ENCODE assay signal across 10 mouse cellular contexts in the genomic region with DNA sequence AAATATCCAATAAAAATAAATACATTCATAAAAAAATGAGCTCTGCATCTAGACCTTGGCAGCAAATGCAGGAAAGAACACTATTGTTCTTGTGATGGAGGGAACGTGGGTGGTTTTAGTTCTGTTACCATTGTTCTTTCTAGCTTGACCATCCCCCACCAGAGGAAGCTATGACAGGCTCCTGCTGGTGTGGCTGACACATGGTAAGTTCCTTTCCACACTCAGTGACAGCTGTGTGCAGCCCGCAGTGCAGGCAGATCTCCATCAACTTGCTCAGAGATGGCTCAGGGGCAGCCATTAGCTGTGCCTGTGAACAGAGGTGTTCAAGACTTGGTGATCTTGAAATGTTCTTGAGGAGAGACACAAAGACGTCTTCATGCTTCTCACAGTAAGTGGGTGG. TPM values are rescaled to one million over a fixed set of nuclear protein-coding genes. Genes with fewer than 3 reads are reported as not detected.
DNase-seq lines count a peak whose midpoint lies in the region; ATAC-seq and TF ChIP-seq lines count a peak whose summit lies in the region.
"Had no signal": no experiment of that assay in that cellular context is flagged by ENCODE, and none has a peak within 500 bp of the region (broad histone marks: within the 10 kb centered on the region; RNA-seq: fewer than 3 reads in every experiment).

No protein-coding gene starts in this region.

- ATAC-seq in midbrain, embryonic 11.5 days (ENCODE audit: low FRiP score), result peak; percentile 63; the same call in 1 of the 2 replicates
- ATAC-seq in midbrain, postnatal 0 days (ENCODE audit: low FRiP score), result no peak
- peak; percentile 56; the same call in 1 of the 2 replicates for ATAC-seq in monocyte, adult 5-6 weeks (replicated peaks; ENCODE audit: insufficient number of reproducible peaks, low FRiP score, low TSS enrichment, poor library complexity, severe bottlenecking)

- no peak for TF ChIP-seq CTCF in gastrocnemius, adult 2 months (IDR thresholded peaks at IDR 0.05)
- TF ChIP-seq CTCF in midbrain, postnatal 0 days (IDR thresholded peaks at IDR 0.05), result no peak
- no peak for TF ChIP-seq CTCF in layer of hippocampus, adult 2 months (conservative IDR thresholded peaks at IDR 0.05)

- peaks cover 11% of the 10 kb centered on the region for H3K4me1 ChIP-seq in midbrain, embryonic 11.5 days (ENCODE audit: control insufficient read depth, insufficient read depth, low read length)
- H3K4me1 ChIP-seq in midbrain, postnatal 0 days (ENCODE audit: insufficient read depth, low read length), result no peaks in the 10 kb centered on the region

- H3K9me3 ChIP-seq in midbrain, embryonic 11.5 days (ENCODE audit: control insufficient read depth, low read length), result no peaks in the 10 kb centered on the region
- H3K9me3 ChIP-seq in midbrain, postnatal 0 days (ENCODE audit: low read length), result no peaks in the 10 kb centered on the region

- no peak overlapping the region for H3K4me2 ChIP-seq in midbrain, embryonic 11.5 days
- H3K4me2 ChIP-seq in midbrain, postnatal 0 days (ENCODE audit: low read depth, low read length, poor library complexity, severe bottlenecking), result no peak overlapping the region

- WGBS in midbrain, embryonic 11.5 days, result 43% methylated on average over 3 of the region's 3 CpGs
- 42% methylated on average over 3 of the region's 3 CpGs for WGBS in midbrain, postnatal 0 days

- no peaks in the 10 kb centered on the region for H3K27me3 ChIP-seq in midbrain, embryonic 11.5 days (ENCODE audit: control insufficient read depth, insufficient read depth, low read length)
- no peaks in the 10 kb centered on the region for H3K27me3 ChIP-seq in midbrain, postnatal 0 days (ENCODE audit: insufficient read depth, low read length)

- H3K36me3 ChIP-seq in midbrain, embryonic 11.5 days (ENCODE audit: control insufficient read depth, insufficient read depth, low read length), result no peaks in the 10 kb centered on the region
- no peaks in the 10 kb centered on the region for H3K36me3 ChIP-seq in midbrain, postnatal 0 days (ENCODE audit: insufficient read depth, low read length)

- no peak overlapping the region for H3K4me3 ChIP-seq in gastrocnemius, adult 2 months
- no peak overlapping the region for H3K4me3 ChIP-seq in midbrain, embryonic 11.5 days (ENCODE audit: low read depth, low read length)
- H3K4me3 ChIP-seq in midbrain, postnatal 0 days (ENCODE audit: low read depth, low read length), result no peak overlapping the region
- H3K4me3 ChIP-seq in layer of hippocampus, adult 2 months, result no peak overlapping the region

- peak overlapping the region; percentile 43; the same call in 1 of the 2 replicates for H3K27ac ChIP-seq in gastrocnemius, adult 2 months
- no peak overlapping the region for H3K27ac ChIP-seq in midbrain, embryonic 11.5 days (ENCODE audit: low read depth, low read length)
- H3K27ac ChIP-seq in midbrain, postnatal 0 days (ENCODE audit: low read depth, low read length), result no peak overlapping the region
- peak overlapping the region; percentile 69; the same call in 1 of the 2 replicates for H3K27ac ChIP-seq in layer of hippocampus, adult 2 months
- H3K27ac ChIP-seq: macrophage had no signal

- intact Hi-C loops in gastrocnemius, adult 2 months (cut with DNase I), result no loop called here

- no peak for DNase-seq in gastrocnemius, adult 2 months
- no peak for DNase-seq in gastrocnemius, postnatal 10 days
- peak; percentile 64 for DNase-seq in midbrain, embryonic 11.5 days (ENCODE audit: low spot score, missing footprints)
- no peak for DNase-seq in midbrain, postnatal 0 days (ENCODE audit: low spot score)
- peak; percentile 55 to 57 for DNase-seq in layer of hippocampus, adult 2 months (ENCODE audit: low spot score in 2 of 2)
- DNase-seq in ovary, postnatal 36 days (ENCODE audit: low spot score), result no peak
- DNase-seq in ovary, postnatal 10 days (ENCODE audit: low spot score), result no peak
- DNase-seq: cerebellum, postnatal 36 days had no signal

- no peak overlapping the region for H3K9ac ChIP-seq in midbrain, embryonic 11.5 days (ENCODE audit: low read length)
- no peak overlapping the region for H3K9ac ChIP-seq in midbrain, postnatal 0 days (replicated peaks; ENCODE audit: low read length, poor library complexity, severe bottlenecking)

RNA-seq across cellular contexts. Expression of gene Tmem38b, which starts 6.5 kb away (rescaled TPM):
- total RNA-seq in gastrocnemius, adult 2 months (2021), result 10 to 100 TPM; 58.6 to 69.6 TPM
- 10 to 100 TPM; 53.6 to 56.6 TPM for total RNA-seq in gastrocnemius, postnatal 10 days (2021)
- polyA plus RNA-seq in midbrain, embryonic 11.5 days (2014; fragmentation: Nextera tagmentation; extraction: Ambion mirVana), result 13.0 and 13.5 TPM in 2 replicates
- 3.2 and 7.4 TPM in 2 replicates for total RNA-seq in midbrain, postnatal 0 days (2014; rRNA removed)
- 6.4 and 7.3 TPM in 2 replicates for polyA plus RNA-seq in midbrain, postnatal 0 days (2015; fragmentation: Nextera tagmentation; extraction: Ambion mirVana)
- total RNA-seq in layer of hippocampus, adult 2 months (2021), result 10 to 100 TPM; 14.9 to 21.6 TPM
- total RNA-seq in monocyte, adult 5-6 weeks (2017), result 19.2 to 34.4 TPM (median 29.2 TPM) in 3 replicates

RNA-seq across cellular contexts. Expression of gene Tal2, which starts 52.8 kb away (rescaled TPM):
- total RNA-seq in gastrocnemius, adult 2 months (2021), result 1 to 10 TPM in 1 of 2 experiments, under 1 TPM in 1; 0.54 to 1.1 TPM
- total RNA-seq in gastrocnemius, postnatal 10 days (2021), result under 1 TPM; 0.79 to 0.80 TPM
- polyA plus RNA-seq in midbrain, embryonic 11.5 days (2014; fragmentation: Nextera tagmentation; extraction: Ambion mirVana), result 44.9 and 45.9 TPM in 2 replicates
- 0.94 and 1.3 TPM in 2 replicates for total RNA-seq in midbrain, postnatal 0 days (2014; rRNA removed)
- polyA plus RNA-seq in midbrain, postnatal 0 days (2015; fragmentation: Nextera tagmentation; extraction: Ambion mirVana), result 0.33 and 0.38 TPM in 2 replicates
- under 1 TPM; 0.22 to 0.28 TPM for total RNA-seq in layer of hippocampus, adult 2 months (2021)
- total RNA-seq in monocyte, adult 5-6 weeks (2017), result 0.10 TPM in 1 of 3 replicates, not detected in the others

Comparison
In these comparisons a context has a peak if more than half of its experiments do, and no peak if none do; other contexts are left out.
1. DNase-seq: peak in midbrain, embryonic 11.5 days (single experiment) and layer of hippocampus, adult 2 months (2 of 2); none in gastrocnemius, adult 2 months (single experiment), gastrocnemius, postnatal 10 days (single experiment), midbrain, postnatal 0 days (single experiment), ovary, postnatal 36 days (single experiment) and ovary, postnatal 10 days (single experiment).
2. H3K27ac ChIP-seq: peak in gastrocnemius, adult 2 months (single experiment) and layer of hippocampus, adult 2 months (single experiment); none in midbrain, embryonic 11.5 days (single experiment) and midbrain, postnatal 0 days (single experiment).